17 mouse cellular contexts compared by ENCODE assay signal in the genomic region with DNA sequence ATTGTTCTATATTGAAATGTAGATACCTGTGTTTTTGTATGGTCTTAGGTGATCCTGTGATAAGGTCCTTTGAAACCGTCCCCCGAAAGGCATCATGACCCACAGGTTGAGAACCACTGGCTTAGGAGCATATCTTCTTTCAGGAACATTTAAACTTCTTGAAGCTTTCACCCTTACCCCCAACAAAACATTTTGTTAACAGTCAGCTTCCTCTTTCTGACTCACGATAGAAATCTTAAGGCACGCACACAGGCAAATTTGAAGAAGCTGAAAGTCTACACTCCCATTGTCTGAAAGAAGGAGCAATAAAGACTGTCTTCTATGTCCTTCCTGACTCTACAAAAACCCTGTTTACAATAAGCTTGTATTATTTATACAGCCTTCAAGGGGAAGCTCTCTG.
A peak's percentile ranks its signal among the peaks of the same experiment; 100 is the strongest.
DNase-seq lines count a peak whose midpoint lies in the region; ATAC-seq lines count a peak whose summit lies in the region.
"Had no signal": no experiment of that assay in that cellular context is flagged by ENCODE, and none has a peak within 500 bp of the region (broad histone marks: within the 10 kb centered on the region; RNA-seq: fewer than 3 reads in every experiment).

No protein-coding gene starts in this region.

- DNase-seq in A20 (ENCODE audit: low read depth, low spot score), result peak; percentile 5
- DNase-seq in MEL-GATA-1-ER (ENCODE audit: extremely low read depth, low read depth), result peak; percentile 73
- no peak for DNase-seq in thymus, postnatal 10 days (ENCODE audit: low spot score in 2 of 2)
- no peak for DNase-seq in kidney, adult 11 months
- DNase-seq in heart, adult 11 months, result no peak
- DNase-seq: adrenal gland, adult 2 months; adrenal gland, postnatal 25 days; B cell, adult 2 months; cerebellum, adult 8-10 months; cerebellum, postnatal 25 days; forebrain, postnatal 0 days; gastrocnemius, postnatal 14 days; heart, postnatal 36 days had no signal

- ATAC-seq in hematopoietic stem cell, adult 5-6 weeks (replicated peaks in 1 of 2; ENCODE audit: insufficient read depth in 1 of 2, low FRiP score in 2 of 2, low TSS enrichment in 1 of 2, low read depth in 1 of 2, poor library complexity in 2 of 2, severe bottlenecking in 2 of 2), result peak; percentile 47 to 52; a peak in 3 of 4 replicates
- ATAC-seq: CD4-positive, CD25-positive, alpha-beta regulatory T cell, adult 4 months; forebrain, postnatal 0 days; hindbrain, embryonic 16.5 days; inflammation-experienced regulatory T-cells, adult 6 months had no signal

Comparison
In these comparisons a context has a peak if more than half of its experiments do, and no peak if none do; other contexts are left out.
1. DNase-seq: peak in A20 (single experiment) and MEL-GATA-1-ER (single experiment); none in thymus, postnatal 10 days (0 of 2), kidney, adult 11 months (single experiment) and heart, adult 11 months (single experiment).